Mouse (Mus musculus) forebrain, embryonic 13.5 days (tissue): ENCODE data around the gene 1700019D03Rik. TPM values are rescaled to one million over a fixed set of nuclear protein-coding genes. Genes with fewer than 3 reads are reported as not detected.
"Not testable (repeated sequence)": the region's sequence is repeated elsewhere in the genome, so short reads cannot be mapped to it uniquely, and the experiment has no call there.

Experiments
- ATAC-seq: fragments of 200-750 bp; cut with Nextera tagmentation; 2 replicates; pipeline ENCODE4 v1.8.0; 2017
- H3K27ac ChIP-seq: fragments of 300-500 bp; sonication (generic); 2 replicates; pipeline ENCODE4 v1.5.1; 2015; ENCODE audit warnings: inconsistent platforms, mild to moderate bottlenecking, moderate library complexity
- H3K27me3 ChIP-seq: fragments of 300-500 bp; sonication (generic); 2 replicates; pipeline ENCODE4 v1.6.1; 2015; ENCODE audit warnings: mild to moderate bottlenecking, inconsistent platforms
- H3K36me3 ChIP-seq: fragments of 300-500 bp; sonication (generic); 2 replicates; pipeline ENCODE4 v1.6.1; 2015; ENCODE audit warnings: mild to moderate bottlenecking, inconsistent platforms; ENCODE audit not compliant: poor library complexity, severe bottlenecking
- H3K4me1 ChIP-seq: fragments of 300-500 bp; sonication (generic); 2 replicates; pipeline ENCODE4 v1.6.1; 2015; ENCODE audit warnings: inconsistent platforms
- H3K4me2 ChIP-seq: fragments of 300-500 bp; sonication (generic); 2 replicates; pipeline ENCODE4 v1.6.1; 2015; ENCODE audit warnings: inconsistent platforms, mild to moderate bottlenecking, moderate library complexity
- H3K4me3 ChIP-seq: fragments of 300-500 bp; sonication (generic); 2 replicates; pipeline ENCODE4 v1.5.1; 2015; ENCODE audit warnings: mild to moderate bottlenecking, inconsistent platforms
- H3K9ac ChIP-seq: fragments of 300-500 bp; sonication (generic); 2 replicates; pipeline ENCODE4 v1.6.1; 2015; ENCODE audit warnings: mild to moderate bottlenecking, inconsistent platforms
- H3K9me3 ChIP-seq: fragments of 300-500 bp; sonication (generic); replicated peaks from 2 replicates; pipeline ENCODE4 v1.6.1; 2016; ENCODE audit warnings: inconsistent platforms
- WGBS: fragments of 180-500 bp; shearing (Covaris S2); methylation state at CpG from one replicate; pipeline ENCODE4 v1.1.7; 2015; 5-methylcytosine and 5-hydroxymethylcytosine counted together
- polyA plus RNA-seq: library from polyadenylated mRNA; unstranded; fragments of >200 nt; fragmentation: Nextera tagmentation; extraction: Ambion mirVana; gene quantifications from 2 replicates; pipeline ENCODE4 v1.2.1, GENCODE M21; 2015

1700019D03Rik gene
- polyA plus RNA-seq, 1 experiment from 2014 or later, result 2.2 TPM

GRCm38 (mm10) chr1:52952551-52953397, 67.2 kb downstream of the 1700019D03Rik start:
- peak overlapping the region; percentile 51 for H3K4me3 ChIP-seq
- H3K9me3 ChIP-seq, result no peaks in the 10 kb centered on the region
- 0 out of 2 replicates have a peak, but pooled peaks cover 5% of the 10 kb centered on the region for H3K27me3 ChIP-seq
- no peak overlapping the region for H3K27ac ChIP-seq
- H3K36me3 ChIP-seq, result no peaks in the 10 kb centered on the region
- under 1% methylated on average over 47 of the region's 47 CpGs for WGBS
- peak overlapping the region; percentile 96 for H3K4me2 ChIP-seq
- H3K4me1 ChIP-seq, result peaks cover 17% of the 10 kb centered on the region
- peak overlapping the region; percentile 62 for H3K9ac ChIP-seq
- ATAC-seq, result peak; percentile 79

DNA sequence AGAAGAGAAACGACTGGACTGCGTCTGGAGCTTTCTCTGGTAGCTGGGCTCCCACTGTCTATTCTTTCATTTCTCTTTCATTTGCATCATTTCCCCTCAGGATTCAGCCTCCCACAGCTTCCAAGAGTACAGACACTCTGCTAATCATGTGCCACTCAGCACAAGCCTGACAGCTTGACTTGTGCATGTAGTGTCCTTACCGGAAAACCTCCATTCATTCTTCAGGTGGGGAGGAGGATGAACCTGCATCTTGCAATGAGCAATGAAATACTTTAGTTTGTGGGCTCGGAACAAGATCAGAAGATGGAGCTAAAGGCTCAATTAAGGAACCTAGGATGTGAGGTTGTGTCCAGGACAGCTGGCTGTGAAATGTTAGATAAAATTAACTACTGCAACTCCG, 67.8 kb downstream of the 1700019D03Rik start:
- H3K27ac ChIP-seq, result no peak overlapping the region
- 2% methylated on average over 5 of the region's 5 CpGs for WGBS
- H3K4me3 ChIP-seq, result peak overlapping the region; percentile 51
- peaks cover 17% of the 10 kb centered on the region for H3K4me1 ChIP-seq
- ATAC-seq, result peak; percentile 66
- H3K4me2 ChIP-seq, result peak overlapping the region; percentile 96
- no peaks in the 10 kb centered on the region for H3K9me3 ChIP-seq
- H3K27me3 ChIP-seq, result 0 out of 2 replicates have a peak, but pooled peaks cover 5% of the 10 kb centered on the region
- peak overlapping the region; percentile 62 for H3K9ac ChIP-seq
- no peaks in the 10 kb centered on the region for H3K36me3 ChIP-seq

DNA sequence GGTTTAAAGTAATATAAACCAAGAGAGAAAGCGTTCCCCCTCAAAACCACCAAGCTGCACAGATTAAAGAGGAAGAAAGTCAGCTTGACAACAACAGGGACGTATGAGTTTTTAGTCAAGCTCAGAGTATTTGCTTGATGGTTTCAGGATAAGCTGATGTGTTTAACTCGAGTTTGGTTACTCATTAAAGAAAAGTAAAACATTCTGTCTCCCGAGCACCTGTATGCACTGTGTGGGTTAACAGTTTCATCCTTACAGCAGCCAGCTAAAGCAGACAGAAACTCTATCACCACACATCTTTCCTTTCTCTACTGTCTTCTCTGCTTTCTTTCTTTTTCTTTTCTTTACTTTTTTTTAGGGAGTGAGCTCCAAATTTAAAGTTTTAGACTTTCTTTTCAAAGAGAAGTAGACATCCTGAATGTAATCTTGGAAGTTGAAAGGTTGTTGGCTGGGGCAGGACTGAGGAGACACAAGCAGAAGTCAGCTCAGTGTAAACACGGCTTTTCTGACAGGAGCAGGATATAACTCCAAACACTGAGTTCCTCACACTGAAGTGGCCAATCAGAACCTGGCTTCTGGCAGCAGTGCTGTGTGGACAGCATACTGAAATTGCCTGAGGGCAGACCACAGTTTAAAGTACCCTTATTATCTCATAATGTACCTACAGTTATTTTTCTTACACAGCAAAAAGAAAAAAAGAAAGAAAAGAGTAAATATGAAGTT, 68.7 kb downstream of the 1700019D03Rik start:
- Histone ChIP-seq H3K4me3 (no peak overlapping the region), H3K9me3 (no peaks in the 10 kb centered on the region), H3K27me3 (0 out of 2 replicates have a peak, but pooled peaks cover 5% of the 10 kb centered on the region), H3K9ac (no peak overlapping the region), H3K4me1 (peaks cover 17% of the 10 kb centered on the region), H3K4me2 (no peak overlapping the region), H3K36me3 (no peaks in the 10 kb centered on the region), H3K27ac (no peak overlapping the region)
- WGBS, result 54% methylated on average over 5 of the region's 5 CpGs
- no peak for ATAC-seq

DNA sequence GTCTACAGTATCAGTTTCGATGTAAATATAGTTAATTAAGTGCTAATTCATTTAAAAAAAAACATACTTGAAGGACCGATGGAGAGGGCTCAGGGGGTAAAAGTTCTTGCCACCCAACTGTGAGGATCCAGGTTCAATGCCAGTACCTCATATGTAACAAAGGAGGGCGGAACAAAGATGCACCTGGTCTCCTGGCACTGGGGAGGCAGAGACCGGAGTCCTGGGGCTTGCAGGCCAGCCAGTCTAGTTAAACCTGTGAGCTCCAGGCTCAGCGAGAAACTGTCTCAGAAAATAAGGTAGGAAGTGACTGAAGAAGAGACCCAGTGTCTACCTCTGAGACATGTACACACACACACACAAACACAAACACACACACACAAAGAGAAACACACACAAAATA, 72.1 kb downstream of the 1700019D03Rik start:
- Histone ChIP-seq H3K4me3 (no peak overlapping the region), H3K27ac (no peak overlapping the region), H3K27me3 (no peaks in the 10 kb centered on the region), H3K4me1 (peaks cover 11% of the 10 kb centered on the region), H3K36me3 (no peaks in the 10 kb centered on the region), H3K4me2 (no peak overlapping the region), H3K9ac (no peak overlapping the region), H3K9me3 (no peaks in the 10 kb centered on the region)
- no peak for ATAC-seq
- WGBS, result 88% methylated on average over 5 of the region's 5 CpGs

DNA sequence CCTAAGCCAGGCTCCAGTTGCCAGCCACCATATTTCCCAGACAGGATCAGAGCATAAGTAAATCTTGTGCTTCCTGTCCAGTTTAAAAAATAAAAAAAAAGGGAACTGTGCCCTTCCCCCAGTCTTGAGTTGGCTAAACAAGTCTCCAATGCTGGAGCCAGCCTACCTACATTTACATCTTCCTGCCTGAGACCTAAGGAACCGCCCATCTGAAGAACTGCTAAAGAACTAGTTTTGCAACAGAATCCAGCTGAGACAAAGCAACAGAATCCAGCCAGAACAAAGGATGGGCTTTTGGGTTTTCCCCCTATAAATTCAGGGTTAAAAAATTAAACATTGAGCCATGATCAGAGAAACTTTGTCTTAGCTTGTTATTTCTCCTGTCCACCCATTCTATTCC, 81.0 kb downstream of the 1700019D03Rik start:
- Histone ChIP-seq H3K9me3 (peaks cover 5% of the 10 kb centered on the region; the same call in 1 of the 2 replicates), H3K4me3 (no peak overlapping the region)
- 88% methylated on average over 1 of the region's 1 CpGs for WGBS

DNA sequence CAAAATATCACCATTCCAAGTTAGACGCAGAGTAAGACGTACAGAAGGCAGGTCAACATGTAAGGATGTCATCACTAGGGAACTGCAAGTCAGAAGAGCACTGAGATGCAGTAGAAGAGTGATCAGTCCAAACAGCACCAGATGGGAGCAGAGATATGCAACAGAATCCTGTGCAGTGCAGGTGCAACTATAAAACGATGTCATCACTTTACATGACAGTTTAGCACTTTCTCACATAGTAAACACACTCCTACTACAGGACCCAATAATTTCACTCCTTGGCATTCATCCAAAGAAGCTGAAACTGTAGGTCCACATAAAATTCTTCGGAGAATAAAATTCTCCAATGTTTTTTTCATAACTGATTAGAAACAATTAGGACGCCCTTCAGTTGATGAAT, 85.5 kb downstream of the 1700019D03Rik start:
- Histone ChIP-seq H3K4me2 (no peak overlapping the region), H3K4me3 (no peak overlapping the region), H3K27me3 (no peaks in the 10 kb centered on the region), H3K9ac (no peak overlapping the region), H3K36me3 (no peaks in the 10 kb centered on the region), H3K27ac (no peak overlapping the region), H3K9me3 (peaks cover 5% of the 10 kb centered on the region; the same call in 1 of the 2 replicates), H3K4me1 (no peaks in the 10 kb centered on the region)
- WGBS, result 90% methylated on average over 5 of the region's 5 CpGs
- no peak for ATAC-seq

More for the DNA sequence above, 81.0 kb downstream of the 1700019D03Rik start:
- Histone ChIP-seq H3K4me1 (no peaks in the 10 kb centered on the region), H3K27me3 (no peaks in the 10 kb centered on the region), H3K4me2 (no peak overlapping the region), H3K36me3 (no peaks in the 10 kb centered on the region), H3K9ac (no peak overlapping the region), H3K27ac (no peak overlapping the region)
- ATAC-seq, result no peak

DNA sequence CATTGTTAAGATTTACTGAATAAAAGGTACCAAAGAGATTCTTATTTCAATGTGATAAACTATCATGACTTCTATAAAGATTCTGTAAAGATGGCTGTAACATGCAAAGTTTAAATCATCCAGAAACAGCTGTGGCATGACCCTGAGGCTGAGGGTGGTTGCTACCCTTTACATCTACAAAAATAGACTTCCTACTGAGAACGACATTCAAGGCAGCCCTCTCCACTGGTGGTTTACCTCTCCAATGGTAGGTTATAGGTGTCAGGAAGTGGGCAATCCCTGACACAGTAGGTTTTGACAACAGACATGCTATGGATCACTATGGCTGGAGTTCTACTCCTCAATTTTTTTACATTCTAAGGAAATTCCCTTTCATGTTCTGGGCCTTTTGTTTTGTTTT, 95.5 kb downstream of the 1700019D03Rik start:
- not testable (repeated sequence) for H3K27ac ChIP-seq, H3K4me1 ChIP-seq
- WGBS, result no CpG with 5 or more reads among the region's 1 CpGs

GRCm38 (mm10) chr1:52918897-52919296, 101.1 kb downstream of the 1700019D03Rik start:
- not testable (repeated sequence) for H3K4me3 ChIP-seq, H3K27me3 ChIP-seq, H3K9me3 ChIP-seq, ATAC-seq, H3K4me2 ChIP-seq, H3K36me3 ChIP-seq, H3K4me1 ChIP-seq, H3K9ac ChIP-seq, H3K27ac ChIP-seq

More for the DNA sequence above, 95.5 kb downstream of the 1700019D03Rik start:
- H3K4me3 ChIP-seq, H3K36me3 ChIP-seq, H3K9me3 ChIP-seq, H3K9ac ChIP-seq, ATAC-seq, H3K4me2 ChIP-seq, H3K27me3 ChIP-seq: not testable (repeated sequence)

GRCm38 (mm10) chr1:52916655-52917054, 103.3 kb downstream of the 1700019D03Rik start:
- no peaks in the 10 kb centered on the region for H3K27me3 ChIP-seq
- no peaks in the 10 kb centered on the region for H3K36me3 ChIP-seq
- H3K4me1 ChIP-seq, result no peaks in the 10 kb centered on the region
- H3K27ac ChIP-seq, result no peak overlapping the region
- no peaks in the 10 kb centered on the region for H3K9me3 ChIP-seq
- 96% methylated on average over 2 of the region's 2 CpGs for WGBS
- H3K4me3 ChIP-seq, result no peak overlapping the region
- no peak for ATAC-seq
- no peak overlapping the region for H3K9ac ChIP-seq
- no peak overlapping the region for H3K4me2 ChIP-seq

DNA sequence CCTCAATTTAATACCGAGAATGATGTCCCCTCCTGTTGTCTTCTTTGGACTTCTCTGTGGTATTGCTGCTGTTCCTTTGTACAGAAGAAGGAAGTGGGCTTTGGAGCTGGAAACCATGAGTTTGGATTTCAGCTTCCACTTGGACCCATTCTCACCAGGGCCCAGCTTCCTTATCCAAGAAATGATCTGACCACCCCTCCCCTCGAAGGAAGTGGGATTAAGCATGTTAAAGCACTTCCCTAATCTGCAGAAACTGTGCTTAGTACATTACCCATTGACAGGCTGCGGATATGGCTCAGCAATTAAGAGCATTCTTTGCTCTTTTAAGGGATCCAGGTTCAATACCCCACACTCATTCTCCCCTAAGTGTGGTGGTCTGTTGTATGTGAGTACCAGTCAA, 110.2 kb downstream of the 1700019D03Rik start:
- Histone ChIP-seq H3K4me1 (no peaks in the 10 kb centered on the region), H3K9ac (no peak overlapping the region), H3K9me3 (no peaks in the 10 kb centered on the region), H3K4me3 (no peak overlapping the region), H3K27ac (no peak overlapping the region), H3K36me3 (no peaks in the 10 kb centered on the region), H3K27me3 (no peaks in the 10 kb centered on the region), H3K4me2 (no peak overlapping the region)
- no peak for ATAC-seq
- 81% methylated on average over 3 of the region's 3 CpGs for WGBS

DNA sequence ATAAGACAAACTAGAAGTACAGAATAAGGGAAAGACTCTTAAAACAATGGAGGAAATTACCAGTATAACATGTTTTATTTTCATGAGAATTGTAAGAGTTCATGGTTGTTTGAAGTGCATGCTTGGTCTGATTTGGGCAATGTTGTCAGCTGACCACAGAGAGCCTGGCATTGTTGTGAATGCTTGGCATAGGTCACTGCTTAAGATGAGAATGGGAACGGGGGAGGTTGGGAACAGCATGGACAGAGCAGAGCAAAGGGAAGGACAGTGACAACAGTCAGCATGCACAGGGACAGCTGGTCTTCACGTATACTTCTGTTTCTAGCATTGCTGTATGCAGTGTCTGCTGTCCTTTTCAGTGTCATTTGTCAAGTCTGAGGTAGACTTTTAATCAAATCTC, 135.8 kb downstream of the 1700019D03Rik start:
- H3K4me2 ChIP-seq, result no peak overlapping the region
- H3K9me3 ChIP-seq, result no peaks in the 10 kb centered on the region
- H3K27me3 ChIP-seq, result no peaks in the 10 kb centered on the region
- WGBS, result 80% methylated on average over 2 of the region's 2 CpGs
- no peaks in the 10 kb centered on the region for H3K4me1 ChIP-seq
- H3K27ac ChIP-seq, result no peak overlapping the region
- no peak overlapping the region for H3K9ac ChIP-seq
- no peak for ATAC-seq
- H3K4me3 ChIP-seq, result no peak overlapping the region
- peaks cover 7% of the 10 kb centered on the region; the same call in 1 of the 2 replicates for H3K36me3 ChIP-seq
